Mouse (Mus musculus) heart, adult 2 months (tissue): ENCODE results near the gene BC049730. TPM values are rescaled to one million over a fixed set of nuclear protein-coding genes. Genes with fewer than 3 reads are reported as not detected.
A peak's percentile ranks its signal among the peaks of the same experiment; 100 is the strongest.

Source experiments
- DNase-seq, 2 experiments: peaks; one replicate each; pipeline ENCODE4 v3.0.0; 2021
- H3K27ac ChIP-seq: fragments of 200-600 bp; 2 replicates; pipeline ENCODE4 v1.8.1; 2022
- H3K27me3 ChIP-seq: fragments of 200-500 bp; 2 replicates; pipeline ENCODE4 v1.6.1; 2012; ENCODE audit warnings: mild to moderate bottlenecking, low read length, inconsistent platforms, mixed read lengths; ENCODE audit not compliant: control insufficient read depth, insufficient read depth
- H3K36me3 ChIP-seq: fragments of 200-500 bp; 2 replicates; pipeline ENCODE4 v1.6.1; 2012; ENCODE audit warnings: low read length, inconsistent platforms; ENCODE audit not compliant: control insufficient read depth, insufficient read depth
- H3K4me1 ChIP-seq: fragments of 200-500 bp; 2 replicates; pipeline ENCODE4 v1.6.1; 2011; ENCODE audit warnings: low read length; ENCODE audit not compliant: control insufficient read depth, insufficient read depth
- H3K4me3 ChIP-seq: fragments of 200-600 bp; 2 replicates; pipeline ENCODE4 v1.8.1; 2022
- H3K79me2 ChIP-seq: fragments of 200-500 bp; replicated peaks from 2 replicates; pipeline ENCODE4 v1.6.1; 2012; ENCODE audit warnings: mild to moderate bottlenecking, inconsistent platforms, low read length, moderate library complexity, mixed read lengths; ENCODE audit not compliant: control insufficient read depth, insufficient read depth
- H3K9ac ChIP-seq: fragments of 200-500 bp; 2 replicates; pipeline ENCODE4 v1.6.1; 2012; ENCODE audit warnings: low read depth, mild to moderate bottlenecking, control low read depth, inconsistent platforms, low read length, mixed read lengths
- CTCF ChIP-seq: fragments of 200-600 bp; IDR thresholded peaks from 2 replicates; pipeline ENCODE4 v1.8.1; 2022; ENCODE audit warnings: antibody characterized with exemption, mild to moderate bottlenecking, moderate library complexity
- EP300 ChIP-seq: fragments of 200-500 bp; IDR thresholded peaks from 2 replicates; pipeline ENCODE4 v1.6.1; 2011; ENCODE audit warnings: low read depth, low read length, control low read depth; ENCODE audit not compliant: insufficient read depth
- POLR2A ChIP-seq: fragments of 200-500 bp; IDR thresholded peaks from 2 replicates; pipeline ENCODE4 v1.6.1; 2011; ENCODE audit warnings: mild to moderate bottlenecking, low read depth, low read length, control low read depth; ENCODE audit not compliant: insufficient read depth
- WGBS: fragments of 180-500 bp; shearing (Covaris S2); methylation state at CpG from one replicate; pipeline ENCODE4 v1.1.7; 2018; 5-methylcytosine and 5-hydroxymethylcytosine counted together
- intact Hi-C: fragments of 180-260 bp; cut with DNase I; formaldehyde crosslinking; loops from one replicate; pipeline ENCODE4 v1.15.1; 2025
- long read RNA-seq: library from polyadenylated mRNA; stranded (forward); transcript quantifications from one replicate; pipeline ENCODE4 v2.0.0, GENCODE M21; 2021
- polyA plus RNA-seq: library from polyadenylated mRNA; depleted of rRNA; stranded (reverse); fragments of >200 nt; gene quantifications from 2 replicates; pipeline ENCODE4 v1.2.3, GENCODE M21; 2012; rRNA removed
- total RNA-seq, 2 experiments: library from RNA; stranded (reverse); gene quantifications; 2 replicates each; pipeline ENCODE4 v1.2.3; 2021

The BC049730 gene
- total RNA-seq (not detected), polyA plus RNA-seq (not detected in 2 replicates)
- long read RNA-seq: 0 reads

DNA sequence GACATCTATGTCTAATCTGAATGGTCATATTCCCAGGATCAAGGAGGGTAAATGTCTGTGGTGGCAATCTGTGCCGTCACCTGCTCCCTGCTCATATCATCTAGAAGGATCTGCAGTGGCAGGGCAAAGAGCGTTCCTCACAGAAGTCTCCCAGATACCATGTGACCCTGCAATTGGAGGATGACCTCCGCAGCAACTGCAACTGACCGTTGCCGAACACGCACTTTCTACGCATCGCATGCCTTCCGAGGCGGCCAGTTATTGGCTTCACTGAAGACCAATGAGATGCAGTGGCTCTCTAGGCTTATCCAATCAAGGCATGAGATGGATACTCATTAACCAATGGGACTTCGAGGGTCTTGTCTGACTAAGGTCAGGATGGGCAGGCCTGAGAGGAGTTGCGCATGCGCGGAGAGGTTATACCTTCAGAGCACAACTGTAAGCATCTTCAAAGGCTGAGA, at the start of gene BC049730:
Gene BC049730 (plus strand): TSS at position 411 of the 461 bp plus-strand sequence.
- Histone ChIP-seq H3K27me3 (no peaks in the 10 kb centered on the region), H3K36me3 (no peaks in the 10 kb centered on the region), H3K4me1 (no peaks in the 10 kb centered on the region), H3K4me3 (no peak within 1 kb of the TSS), H3K27ac (no peak within 1 kb of the TSS), H3K9ac (no peak within 1 kb of the TSS), H3K79me2 (no peaks in the 10 kb centered on the region)
- DNase-seq: no peak
- 90% methylated on average over 14 of the region's 14 CpGs for WGBS
- intact Hi-C loops: no loop called here
- no peak for TF ChIP-seq EP300
- no peak for TF ChIP-seq CTCF
- TF ChIP-seq POLR2A: no peak

DNA sequence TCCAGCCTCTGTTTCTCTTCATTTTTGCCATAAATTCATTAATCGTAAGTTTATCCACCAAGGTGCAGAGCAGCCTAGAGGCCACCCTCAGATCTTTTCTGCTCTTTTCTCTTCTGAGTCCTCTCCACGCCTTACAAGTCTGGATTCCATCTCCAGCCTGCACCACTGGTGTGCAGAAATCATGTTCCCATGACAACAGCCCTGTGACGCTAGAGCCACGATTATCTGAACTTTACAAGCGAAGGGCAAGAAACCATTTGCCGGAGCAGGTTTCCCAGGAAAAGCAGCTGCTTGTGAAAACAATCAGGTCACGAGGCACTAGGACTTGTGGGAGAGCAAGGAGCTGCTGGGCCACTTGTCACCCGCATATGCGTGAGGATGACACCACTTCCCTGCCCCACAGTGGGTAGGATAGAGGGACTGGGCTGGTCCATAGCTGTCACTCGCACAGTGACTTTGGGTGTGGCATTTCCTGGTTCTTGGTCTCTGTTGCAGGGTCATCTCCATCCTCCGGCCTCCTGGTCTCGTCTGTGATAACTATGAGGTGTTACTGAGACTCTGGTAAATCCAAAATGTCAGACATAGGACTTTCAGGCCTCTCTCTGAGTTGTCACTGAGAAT, 49.2 kb upstream of the BC049730 start:
- DNase-seq: no peak
- H3K9ac ChIP-seq: no peak overlapping the region
- H3K27me3 ChIP-seq: no peaks in the 10 kb centered on the region
- TF ChIP-seq CTCF (no peak), POLR2A (no peak), EP300 (no peak)
- H3K4me1 ChIP-seq: no peaks in the 10 kb centered on the region
- 51% methylated on average over 12 of the region's 12 CpGs for WGBS
- no peaks in the 10 kb centered on the region for H3K79me2 ChIP-seq
- intact Hi-C loops: loop anchor here (5.0 kb wide), 1 partner anchor 183 kb away; no protein-coding TSS in a partner anchor
- no peak overlapping the region for H3K27ac ChIP-seq
- H3K36me3 ChIP-seq: no peaks in the 10 kb centered on the region
- no peak overlapping the region for H3K4me3 ChIP-seq

DNA sequence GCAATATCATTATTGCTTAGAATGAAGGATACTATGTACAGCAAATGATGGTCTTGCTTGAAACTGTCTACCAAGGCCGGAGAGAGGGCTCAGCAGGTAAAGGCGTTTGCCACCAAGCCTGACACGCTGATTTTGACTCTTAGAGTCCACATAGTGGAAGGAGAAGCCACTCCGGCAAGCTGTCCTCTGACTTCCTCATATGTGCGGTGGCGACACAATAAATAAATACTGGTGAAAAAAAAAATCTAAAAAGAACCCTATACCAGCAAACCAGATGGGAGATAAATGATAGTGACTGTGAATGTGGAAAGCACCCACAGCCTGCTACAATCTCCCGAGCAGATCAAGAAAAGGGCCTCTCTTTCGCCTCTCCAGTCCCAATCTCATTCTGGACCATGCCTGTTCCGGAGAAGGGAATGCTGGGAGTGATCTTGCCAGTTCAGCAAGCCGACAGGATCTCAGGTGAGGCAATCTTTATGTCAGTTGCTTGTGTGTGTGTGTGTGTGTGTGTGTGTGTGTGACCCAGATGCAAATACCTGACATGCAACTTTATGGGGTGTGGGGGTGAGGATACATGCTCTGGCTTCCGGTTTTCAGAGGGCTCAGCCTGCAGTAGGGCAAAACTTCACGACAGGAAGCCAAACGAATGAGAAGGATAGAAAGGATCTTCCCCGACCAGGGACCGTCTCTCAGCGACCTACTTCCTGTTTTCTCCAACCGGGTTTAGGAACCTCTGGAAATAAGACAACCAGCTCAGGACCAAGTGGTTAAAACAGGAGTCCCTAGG, 47.7 kb upstream of the BC049730 start:
- no peaks in the 10 kb centered on the region for H3K36me3 ChIP-seq
- TF ChIP-seq POLR2A (no peak), CTCF (no peak), EP300 (no peak)
- H3K9ac ChIP-seq: no peak overlapping the region
- 51% methylated on average over 17 of the region's 17 CpGs for WGBS
- DNase-seq: peak in 1 of 2 experiments; percentile 12
- intact Hi-C loops: loop anchor here (5.0 kb wide), 1 partner anchor 184 kb away; no protein-coding TSS in a partner anchor
- H3K27ac ChIP-seq: no peak overlapping the region
- H3K27me3 ChIP-seq: no peaks in the 10 kb centered on the region
- no peaks in the 10 kb centered on the region for H3K79me2 ChIP-seq
- H3K4me3 ChIP-seq: no peak overlapping the region
- H3K4me1 ChIP-seq: no peaks in the 10 kb centered on the region

DNA sequence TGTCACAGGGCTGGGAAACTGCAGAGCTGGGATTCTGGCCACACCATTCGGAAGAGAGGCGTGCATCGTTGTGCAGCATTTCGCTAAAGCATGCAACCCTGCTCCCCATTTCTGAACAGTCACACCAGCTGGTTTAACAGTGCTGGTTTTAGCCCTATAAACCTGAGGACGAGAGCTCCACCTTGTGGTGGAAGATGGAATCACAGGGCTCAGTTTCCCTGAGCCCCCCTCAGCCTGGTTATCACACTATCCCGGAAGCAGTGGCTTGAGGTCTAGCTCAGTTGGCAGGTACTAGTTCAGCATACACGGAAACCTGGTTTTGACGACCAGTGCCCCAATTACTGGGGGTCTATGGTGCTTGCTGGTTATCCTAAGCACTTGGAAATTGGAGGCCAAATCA, 46.5 kb upstream of the BC049730 start:
- Histone ChIP-seq H3K27ac (no peak overlapping the region), H3K79me2 (no peaks in the 10 kb centered on the region), H3K4me3 (no peak overlapping the region), H3K36me3 (no peaks in the 10 kb centered on the region), H3K4me1 (no peaks in the 10 kb centered on the region), H3K9ac (no peak overlapping the region), H3K27me3 (no peaks in the 10 kb centered on the region)
- intact Hi-C loops: loop anchor here (1.0 to 5.0 kb wide), 2 partner anchors 61 to 185 kb away; no protein-coding TSS in a partner anchor
- TF ChIP-seq CTCF (peak; percentile 91), POLR2A (no peak), EP300 (no peak)
- DNase-seq: peak; percentile 40 to 73
- WGBS: 16% methylated on average over 8 of the region's 8 CpGs

DNA sequence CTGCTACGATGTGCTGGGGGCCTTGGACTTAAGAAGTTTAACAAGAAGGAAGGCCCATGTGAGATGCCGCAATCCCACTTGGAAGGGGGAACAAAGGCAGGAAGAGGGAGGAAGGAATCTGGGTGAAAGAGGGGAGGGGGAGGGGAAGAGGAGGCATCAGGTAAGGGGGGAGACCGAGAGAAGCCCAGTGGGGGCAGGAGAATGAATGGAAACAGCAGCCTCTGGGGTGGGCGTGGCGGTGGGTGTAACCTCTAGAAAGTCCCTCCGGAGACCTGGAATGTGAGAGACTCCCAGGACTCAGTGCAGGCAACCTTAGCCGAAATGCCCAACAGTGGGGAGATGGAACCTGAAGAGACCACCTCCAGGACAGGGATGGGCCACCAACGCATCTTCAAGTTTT, 44.7 kb upstream of the BC049730 start:
- 31% methylated on average over 8 of the region's 8 CpGs for WGBS
- TF ChIP-seq POLR2A: no peak
- TF ChIP-seq EP300: no peak
- no peak for TF ChIP-seq CTCF
- Histone ChIP-seq H3K4me3 (no peak overlapping the region), H3K4me1 (no peaks in the 10 kb centered on the region), H3K79me2 (no peaks in the 10 kb centered on the region), H3K27ac (no peak overlapping the region), H3K27me3 (no peaks in the 10 kb centered on the region), H3K36me3 (no peaks in the 10 kb centered on the region), H3K9ac (no peak overlapping the region)
- intact Hi-C loops: loop anchor here (5.0 kb wide), 1 partner anchor 187 kb away; no protein-coding TSS in a partner anchor
- DNase-seq: no peak

DNA sequence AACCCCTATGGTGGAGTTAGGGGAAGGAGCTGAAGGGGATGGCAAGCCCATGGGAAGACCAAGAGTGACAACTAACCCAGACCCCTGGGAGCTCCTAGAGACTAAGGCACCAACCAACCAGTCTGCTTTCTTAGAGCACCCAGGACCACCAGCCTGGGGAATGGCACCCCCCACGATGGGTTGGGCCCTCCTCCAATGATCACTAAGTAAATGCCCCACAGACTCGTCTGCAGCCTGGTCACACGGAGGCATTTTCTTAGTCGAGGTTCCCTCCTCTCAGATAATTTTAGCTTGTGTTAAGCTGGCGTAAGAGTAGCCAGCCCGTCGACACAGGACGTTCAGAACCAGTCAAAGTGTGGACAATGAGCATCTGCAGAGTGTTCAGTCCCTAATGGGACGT, 44.1 kb upstream of the BC049730 start:
- Histone ChIP-seq H3K4me1 (no peaks in the 10 kb centered on the region), H3K4me3 (no peak overlapping the region), H3K79me2 (no peaks in the 10 kb centered on the region), H3K36me3 (no peaks in the 10 kb centered on the region), H3K27me3 (no peaks in the 10 kb centered on the region), H3K27ac (no peak overlapping the region), H3K9ac (no peak overlapping the region)
- 48% methylated on average over 9 of the region's 9 CpGs for WGBS
- intact Hi-C loops: loop anchor here (5.0 kb wide), 1 partner anchor 188 kb away; no protein-coding TSS in a partner anchor
- no peak for TF ChIP-seq CTCF
- no peak for TF ChIP-seq EP300
- no peak for TF ChIP-seq POLR2A
- DNase-seq: no peak
